Mouse (Mus musculus) liver, adult (tissue): ENCODE data around the gene Snrnp27.

Source experiments
- GATA4 ChIP-seq: IDR thresholded peaks from 2 replicates; pipeline ENCODE4 v1.6.1; 2014; ENCODE audit warnings: mild to moderate bottlenecking, low read length; ENCODE audit not compliant: insufficient replicate concordance

Gene Snrnp27

GRCm38 (mm10) chr6:86683872-86684654 lies at the start of gene Snrnp27:
Gene Snrnp27 (minus strand): TSS chr6:86684522.
- no peak for TF ChIP-seq GATA4

GRCm38 (mm10) chr6:86733183-86733876 lies 49.0 kb upstream of the Snrnp27 start, which contains the start of gene Gmcl1:
Gene Gmcl1 (minus strand): TSS chr6:86733383.
- peak; percentile 5; the same call in 1 of the 2 replicates for TF ChIP-seq GATA4

- TF ChIP-seq GATA4, result no peak
These were observed 48.2 kb upstream of the Snrnp27 start for GRCm38 (mm10) chr6:86732276-86733173.

GRCm38 (mm10) chr6:86728711-86729110 lies 44.4 kb upstream of the Snrnp27 start:
- TF ChIP-seq GATA4, result no peak

- TF ChIP-seq GATA4, result no peak
These were observed 37.7 kb upstream of the Snrnp27 start for GRCm38 (mm10) chr6:86721977-86722376.

DNA sequence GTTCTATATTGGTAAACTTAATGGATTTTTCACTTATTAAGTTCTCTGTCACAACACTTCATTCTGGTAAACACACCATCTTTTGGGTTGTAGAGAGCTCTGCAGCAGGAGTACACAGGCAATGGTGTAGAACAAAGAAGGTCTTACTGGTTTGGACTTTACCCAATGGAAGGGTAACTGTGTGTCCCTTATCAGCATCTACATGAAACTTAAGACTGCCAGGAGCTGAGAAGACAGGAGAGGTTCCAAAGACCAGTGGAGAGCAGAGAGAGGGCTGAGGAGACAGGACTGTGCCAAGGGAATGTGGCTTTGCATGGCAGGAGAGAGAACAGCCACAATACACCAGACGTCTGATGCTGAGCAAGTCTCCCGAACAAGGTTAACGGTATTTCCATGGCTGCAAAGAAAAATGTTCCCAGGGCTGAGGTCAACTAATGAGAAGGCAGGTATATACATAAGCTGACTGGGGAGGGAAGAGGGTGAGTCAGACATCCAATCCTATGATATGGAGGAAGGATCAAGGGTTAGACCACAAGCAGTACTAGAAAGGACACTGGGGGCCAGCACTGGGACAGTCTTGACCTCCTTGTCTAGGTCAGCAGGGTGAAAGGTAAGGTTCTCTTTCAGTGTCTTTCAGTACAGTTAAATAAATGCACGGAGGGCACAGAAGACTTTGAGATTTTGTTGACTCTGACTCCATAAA lies 23.9 kb upstream of the Snrnp27 start:
- no peak for TF ChIP-seq GATA4

DNA sequence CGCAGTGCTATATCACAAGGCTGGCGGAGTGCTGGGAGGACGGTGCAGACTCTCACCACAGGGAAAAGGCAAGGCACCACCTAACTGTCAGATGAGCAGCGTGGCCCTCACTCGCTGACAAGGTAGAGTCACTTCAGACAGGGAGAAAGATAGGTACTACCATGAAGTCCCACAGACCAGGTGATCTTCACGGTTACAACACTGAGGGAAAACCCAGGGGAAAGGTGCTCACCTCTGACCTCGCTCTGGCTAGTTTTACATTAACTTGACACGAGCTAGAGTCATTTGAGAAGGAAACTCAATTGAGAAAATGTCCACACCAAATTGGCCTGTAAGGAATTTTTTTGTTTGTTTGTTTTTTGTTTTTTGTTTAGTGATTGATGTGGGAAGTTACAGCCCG lies 18.3 kb upstream of the Snrnp27 start:
- no peak for TF ChIP-seq GATA4

GRCm38 (mm10) chr6:86697903-86698302 lies 13.6 kb upstream of the Snrnp27 start:
- no peak for TF ChIP-seq GATA4

DNA sequence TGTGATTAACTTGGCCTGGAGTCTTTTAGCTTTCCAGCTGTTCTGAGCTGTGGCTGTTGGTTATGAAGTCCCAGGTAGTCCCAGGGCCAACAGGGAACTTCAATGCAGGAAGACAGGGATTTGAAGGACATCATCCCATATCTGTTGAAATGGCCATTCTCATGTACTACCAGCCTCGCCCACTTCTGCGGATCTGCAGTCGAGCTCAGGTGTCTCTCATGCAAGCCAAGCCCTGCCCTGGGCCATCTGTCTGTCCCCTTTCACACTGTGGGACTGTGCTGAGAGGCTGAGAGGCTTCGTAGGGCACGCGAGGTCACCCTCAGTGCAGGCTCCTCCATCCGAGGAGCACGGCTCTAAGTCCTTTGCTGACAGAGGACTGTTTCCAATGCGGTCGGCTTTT lies 11.9 kb upstream of the Snrnp27 start:
- TF ChIP-seq GATA4, result no peak

DNA sequence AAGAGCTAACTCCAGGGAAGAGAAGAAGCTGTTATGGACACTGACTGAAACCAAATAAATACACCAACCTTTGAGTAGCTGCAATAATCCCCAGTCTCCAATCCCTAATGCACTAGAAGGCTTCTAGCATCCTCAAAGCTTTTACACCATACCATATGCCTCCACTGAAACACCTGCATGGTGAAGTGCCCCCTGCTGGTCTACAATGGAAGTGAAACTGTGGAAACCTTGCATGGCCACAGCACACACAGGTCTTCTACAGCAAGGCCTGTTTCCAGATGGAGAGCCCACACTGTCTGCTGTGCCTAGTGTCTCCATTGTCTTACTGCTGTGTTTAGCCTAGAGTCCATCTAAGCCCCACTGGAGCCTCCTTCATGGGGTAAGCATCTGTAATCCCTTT lies 10.1 kb upstream of the Snrnp27 start:
- TF ChIP-seq GATA4, result no peak

- no peak for TF ChIP-seq GATA4
These were observed 5.3 kb upstream of the Snrnp27 start for GRCm38 (mm10) chr6:86689671-86690070.

DNA sequence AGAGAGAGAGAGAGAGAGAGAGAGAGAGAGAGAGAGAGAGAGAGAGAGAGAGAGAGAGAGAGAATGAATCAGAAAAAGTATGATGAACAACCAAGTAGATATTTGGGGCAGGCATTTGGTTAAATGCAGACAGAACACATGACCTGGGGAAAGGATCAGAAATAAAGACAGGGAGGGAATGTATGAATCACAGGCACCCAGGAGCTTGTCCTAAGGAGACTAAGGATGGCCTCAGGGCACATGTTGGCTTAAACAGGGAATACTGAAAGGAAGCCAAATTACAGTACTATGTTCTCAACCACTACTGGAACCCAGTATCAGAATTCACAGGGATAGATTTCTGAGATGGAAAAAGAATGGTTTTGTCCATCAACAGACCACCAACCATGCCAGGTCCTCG lies 2.6 kb upstream of the Snrnp27 start:
- no peak for TF ChIP-seq GATA4

DNA sequence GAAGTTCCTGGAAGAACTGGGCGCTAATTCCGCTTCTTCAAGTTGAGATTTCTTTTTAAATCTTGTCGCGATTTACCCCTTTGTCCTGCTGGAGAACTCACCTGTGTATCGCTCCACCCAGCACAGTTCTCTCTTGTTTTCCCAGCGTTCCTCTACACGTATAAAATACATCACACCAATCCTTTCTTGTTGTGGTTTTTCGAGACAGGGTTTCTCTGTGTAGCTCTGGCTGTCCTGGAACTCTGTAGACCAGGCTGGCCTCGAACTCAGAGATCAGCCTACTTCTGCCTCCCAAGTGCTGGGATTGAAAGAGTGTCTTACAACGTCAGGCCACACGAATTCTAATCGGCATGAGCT lies 311 bp upstream of the Snrnp27 start:
- TF ChIP-seq GATA4, result no peak

GRCm38 (mm10) chr6:86681289-86681688 lies 3.0 kb downstream of the Snrnp27 start:
- no peak for TF ChIP-seq GATA4

GRCm38 (mm10) chr6:86678341-86678740 lies 6.0 kb downstream of the Snrnp27 start:
- TF ChIP-seq GATA4, result no peak
